Mouse (Mus musculus) heart, adult 2 months (tissue): Measurements from ENCODE around the gene Ar.

Source experiments
- CTCF ChIP-seq: fragments of 200-600 bp; IDR thresholded peaks from 2 replicates; pipeline ENCODE4 v1.8.1; 2022; ENCODE audit warnings: antibody characterized with exemption, mild to moderate bottlenecking, moderate library complexity
- POLR2A ChIP-seq: fragments of 200-500 bp; IDR thresholded peaks from 2 replicates; pipeline ENCODE4 v1.6.1; 2011; ENCODE audit warnings: mild to moderate bottlenecking, low read depth, low read length, control low read depth; ENCODE audit not compliant: insufficient read depth

- no peak for TF ChIP-seq POLR2A
- TF ChIP-seq CTCF = no peak
These were observed 90.4 kb downstream of the Ar start for GRCm38 (mm10) chrX:98239011-98239410.
